Mouse (Mus musculus) forelimb bud, embryonic 11.5 days (tissue): Measurements from ENCODE around the gene Rgs7bp.

Experiments used
- DNase-seq: peaks from one replicate; pipeline ENCODE4 v3.0.0-alpha.2; 2012; ENCODE audit warnings: low read depth, low spot score

Gene Rgs7bp

GRCm38 (mm10) chr13:105008891-105009290 lies 45.8 kb downstream of the Rgs7bp start:
- DNase-seq = no peak

GRCm38 (mm10) chr13:105002831-105003157 lies 51.9 kb downstream of the Rgs7bp start:
- no peak for DNase-seq

- no peak for DNase-seq
Observed at GRCm38 (mm10) chr13:105002132-105002830, 52.4 kb downstream of the Rgs7bp start.

GRCm38 (mm10) chr13:105001714-105002113 lies 53.0 kb downstream of the Rgs7bp start:
- no peak for DNase-seq

GRCm38 (mm10) chr13:104988811-104989258 lies 65.9 kb downstream of the Rgs7bp start:
- no peak for DNase-seq

GRCm38 (mm10) chr13:104988009-104988540 lies 66.7 kb downstream of the Rgs7bp start:
- no peak for DNase-seq

GRCm38 (mm10) chr13:104985691-104986090 lies 69.0 kb downstream of the Rgs7bp start:
- DNase-seq = no peak

- DNase-seq = no peak
Observed at GRCm38 (mm10) chr13:104983989-104984388, 70.7 kb downstream of the Rgs7bp start.

- DNase-seq = no peak
Observed at GRCm38 (mm10) chr13:104982781-104983353, 71.9 kb downstream of the Rgs7bp start.

GRCm38 (mm10) chr13:104978176-104978575 lies 76.6 kb downstream of the Rgs7bp start:
- DNase-seq = no peak

- DNase-seq = no peak
Observed at GRCm38 (mm10) chr13:104967486-104967885, 87.2 kb downstream of the Rgs7bp start.

- DNase-seq = no peak
Observed at GRCm38 (mm10) chr13:104963716-104964115, 91.0 kb downstream of the Rgs7bp start.

- no peak for DNase-seq
Observed at GRCm38 (mm10) chr13:104962716-104963411, 91.9 kb downstream of the Rgs7bp start.

GRCm38 (mm10) chr13:104962166-104962565 lies 92.6 kb downstream of the Rgs7bp start:
- no peak for DNase-seq

- DNase-seq = no peak
Observed at GRCm38 (mm10) chr13:104960951-104961715, 93.6 kb downstream of the Rgs7bp start.

GRCm38 (mm10) chr13:104960206-104960928 lies 94.4 kb downstream of the Rgs7bp start:
- DNase-seq = no peak

GRCm38 (mm10) chr13:104959733-104960132 lies 95.0 kb downstream of the Rgs7bp start:
- DNase-seq = no peak

GRCm38 (mm10) chr13:104947958-104948357 lies 106.8 kb downstream of the Rgs7bp start:
- DNase-seq = peak; percentile 93

- no peak for DNase-seq
Observed at GRCm38 (mm10) chr13:104940483-104940882, 114.2 kb downstream of the Rgs7bp start.

GRCm38 (mm10) chr13:104939856-104940255 lies 114.9 kb downstream of the Rgs7bp start:
- DNase-seq = peak; percentile 71

- DNase-seq = no peak
Observed at GRCm38 (mm10) chr13:104938966-104939593, 115.7 kb downstream of the Rgs7bp start.
